Mouse (Mus musculus): ENCODE data around the gene Gm20379. TPM values are rescaled to one million over a fixed set of nuclear protein-coding genes. Genes with fewer than 3 reads are reported as not detected.

Gm20379 gene
- total and polyA plus RNA-seq, 3 experiments: 11.7 TPM; not detected in 2

GRCm38 (mm10) chr13:92356376-92356775 is 50.6 kb downstream of the Gm20379 start:
- no peak for DNase-seq (ENCODE audit: extremely low read depth)
- Histone ChIP-seq H3K27ac (ENCODE audit: insufficient read depth, low read depth) (no peak overlapping the region), H3K27me3 (replicated peaks) (no peaks in the 10 kb centered on the region), H3K4me2 (ENCODE audit: insufficient read depth, low read depth, poor library complexity, severe bottlenecking) (peak overlapping the region; percentile 94), H3K4me1 (ENCODE audit: control insufficient read depth in 1 of 2, insufficient read depth in 2 of 2) (peaks cover 9 to 36% of the 10 kb centered on the region in 2 experiments), H3K9me3 (replicated peaks; ENCODE audit: low read length) (no peaks in the 10 kb centered on the region), H3K9ac (ENCODE audit: insufficient read depth, low read depth) (no peak overlapping the region), H3K36me3 (replicated peaks in 1 of 2; ENCODE audit: control insufficient read depth in 1 of 2, insufficient read depth in 1 of 2, low read length in 1 of 2) (peaks cover 25 to 52% of the 10 kb centered on the region in 2 experiments), H3K79me2 (replicated peaks; ENCODE audit: control insufficient read depth, extremely low read depth, insufficient read depth, poor library complexity, severe bottlenecking) (peaks cover 3% of the 10 kb centered on the region), H3K4me3 (replicated peaks in 1 of 3; ENCODE audit: low read depth in 2 of 3, low read length in 2 of 3, poor library complexity in 1 of 3) (peak overlapping the region in 2 of 3 experiments; percentile 34 to 65)
- dilution Hi-C loops (cut with MboI; ENCODE audit: extremely low pct_ligation_motif_present, extremely low pct_unique_long_range_greater_than_20kb, low sequenced_read_pairs): no loop called here
- in situ Hi-C loops (cut with MboI; ENCODE audit: low pct_ligation_motif_present, low pct_unique_long_range_greater_than_20kb, low sequenced_read_pairs): loop anchor here (10.0 to 25.0 kb wide), 2 partner anchors 128 to 381 kb away; partner anchors contain the start of gene Fam151b
- no peak for TF ChIP-seq TBP (conservative IDR thresholded peaks at IDR 0.05; ENCODE audit: low read depth, low read length)

Other genes starting within 250 kb of the Gm20379 start
- gene Rasgrf2, start 174.3 kb upstream of the Gm20379 start, total RNA-seq (2012; rRNA removed): 4.6 and 4.7 TPM in 2 replicates
- 2.6 and 4.3 TPM in 2 replicates for gene Rasgrf2, start 174.3 kb upstream of the Gm20379 start, total RNA-seq (2014; rRNA removed)
- gene Rasgrf2, start 174.3 kb upstream of the Gm20379 start, polyA plus RNA-seq (2012; ENCODE audit: insufficient read length, low read depth): 3.9 and 5.0 TPM in 2 replicates
- gene Dhfr, start 48.7 kb downstream of the Gm20379 start, total RNA-seq (2012; rRNA removed): 13.6 and 19.6 TPM in 2 replicates
- gene Dhfr, start 48.7 kb downstream of the Gm20379 start, total RNA-seq (2014; rRNA removed): 47.0 and 52.0 TPM in 2 replicates
- gene Dhfr, start 48.7 kb downstream of the Gm20379 start, polyA plus RNA-seq (2012; ENCODE audit: insufficient read length, low read depth): 23.8 and 24.1 TPM in 2 replicates
- 13.7 and 15.4 TPM in 2 replicates for gene Msh3, start 49.0 kb downstream of the Gm20379 start, total RNA-seq (2012; rRNA removed)
- 26.9 and 27.0 TPM in 2 replicates for gene Msh3, start 49.0 kb downstream of the Gm20379 start, total RNA-seq (2014; rRNA removed)
- gene Msh3, start 49.0 kb downstream of the Gm20379 start, polyA plus RNA-seq (2012; ENCODE audit: insufficient read length, low read depth): 18.3 and 21.3 TPM in 2 replicates
- not detected in 2 replicates for gene Ankrd34b, start 119.9 kb downstream of the Gm20379 start, total RNA-seq (2012; rRNA removed)
- gene Ankrd34b, start 119.9 kb downstream of the Gm20379 start, total RNA-seq (2014; rRNA removed): not detected in 2 replicates
- gene Ankrd34b, start 119.9 kb downstream of the Gm20379 start, polyA plus RNA-seq (2012; ENCODE audit: insufficient read length, low read depth): not detected in 2 replicates
- gene Fam151b, start 178.0 kb downstream of the Gm20379 start, total RNA-seq (2012; rRNA removed): 3.1 and 3.7 TPM in 2 replicates
- gene Fam151b, start 178.0 kb downstream of the Gm20379 start, total RNA-seq (2014; rRNA removed): 5.2 and 6.0 TPM in 2 replicates
- 2.2 and 2.5 TPM in 2 replicates for gene Fam151b, start 178.0 kb downstream of the Gm20379 start, polyA plus RNA-seq (2012; ENCODE audit: insufficient read length, low read depth)
- gene Zfyve16, start 224.9 kb downstream of the Gm20379 start, total RNA-seq (2012; rRNA removed): 6.8 and 8.0 TPM in 2 replicates
- gene Zfyve16, start 224.9 kb downstream of the Gm20379 start, total RNA-seq (2014; rRNA removed): 8.5 and 9.0 TPM in 2 replicates
- 4.3 and 5.1 TPM in 2 replicates for gene Zfyve16, start 224.9 kb downstream of the Gm20379 start, polyA plus RNA-seq (2012; ENCODE audit: insufficient read length, low read depth)